Mouse (Mus musculus) bone marrow macrophage, adult 2 months (primary cell): ENCODE measurements around the gene Alk. TPM values are rescaled to one million over a fixed set of nuclear protein-coding genes. Genes with fewer than 3 reads are reported as not detected.
"Not testable (repeated sequence)": the region's sequence is repeated elsewhere in the genome, so short reads cannot be mapped to it uniquely, and the experiment has no call there.

Experiments
- H3K27ac ChIP-seq: 2 replicates; pipeline ENCODE4 v1.5.1; 2012; ENCODE audit warnings: low read depth, low read length; ENCODE audit not compliant: insufficient read depth
- H3K4me1 ChIP-seq: 2 replicates; pipeline ENCODE4 v1.6.1; 2012; ENCODE audit warnings: low read length; ENCODE audit not compliant: control insufficient read depth, insufficient read depth
- H3K4me3 ChIP-seq: 2 replicates; pipeline ENCODE4 v1.5.1; 2012; ENCODE audit warnings: mild to moderate bottlenecking, low read length, moderate library complexity; ENCODE audit not compliant: insufficient read depth
- CTCF ChIP-seq: IDR thresholded peaks from 2 replicates; pipeline ENCODE4 v1.5.1; 2012; ENCODE audit warnings: low read depth, mild to moderate bottlenecking, low read length, moderate library complexity
- POLR2A ChIP-seq: IDR thresholded peaks from 2 replicates; pipeline ENCODE4 v1.6.1; 2012; ENCODE audit warnings: mild to moderate bottlenecking, low read depth, low read length, borderline replicate concordance
- polyA plus RNA-seq: library from polyadenylated mRNA; stranded (reverse); fragments of >200 nt; gene quantifications from 2 replicates; pipeline ENCODE4 v1.2.4, GENCODE M21; 2012; ENCODE audit not compliant: missing spikeins, insufficient read depth, insufficient read length

Alk gene
- polyA plus RNA-seq, 1 experiment: not detected

GRCm38 (mm10) chr17:72508678-72509394 is 95.6 kb downstream of the Alk start:
- no peak overlapping the region for H3K4me3 ChIP-seq
- no peak overlapping the region for H3K27ac ChIP-seq
- no peaks in the 10 kb centered on the region for H3K4me1 ChIP-seq
- TF ChIP-seq POLR2A: no peak

GRCm38 (mm10) chr17:72505213-72505612 is 99.2 kb downstream of the Alk start:
- TF ChIP-seq POLR2A (no peak), CTCF (no peak)
- no peaks in the 10 kb centered on the region for H3K4me1 ChIP-seq
- no peak overlapping the region for H3K4me3 ChIP-seq
- no peak overlapping the region for H3K27ac ChIP-seq

GRCm38 (mm10) chr17:72504581-72504980 is 99.8 kb downstream of the Alk start:
- no peaks in the 10 kb centered on the region for H3K4me1 ChIP-seq
- TF ChIP-seq POLR2A: no peak
- TF ChIP-seq CTCF: no peak

GRCm38 (mm10) chr17:72495395-72495794 is 109.0 kb downstream of the Alk start:
- TF ChIP-seq CTCF (no peak), POLR2A (no peak)
- no peaks in the 10 kb centered on the region for H3K4me1 ChIP-seq
- H3K27ac ChIP-seq: no peak overlapping the region
- H3K4me3 ChIP-seq: no peak overlapping the region

More at GRCm38 (mm10) chr17:72504581-72504980, 99.8 kb downstream of the Alk start:
- Histone ChIP-seq H3K27ac (no peak overlapping the region), H3K4me3 (no peak overlapping the region)

GRCm38 (mm10) chr17:72485623-72486022 is 118.8 kb downstream of the Alk start:
- Histone ChIP-seq H3K4me1 (no peaks in the 10 kb centered on the region), H3K4me3 (no peak overlapping the region), H3K27ac (no peak overlapping the region)
- TF ChIP-seq POLR2A: no peak

- not testable (repeated sequence) for H3K4me3 ChIP-seq, H3K27ac ChIP-seq, H3K4me1 ChIP-seq
Observed at GRCm38 (mm10) chr17:72479260-72479659, 125.2 kb downstream of the Alk start.

- no peak overlapping the region for H3K4me3 ChIP-seq
- no peaks in the 10 kb centered on the region for H3K4me1 ChIP-seq
- no peak overlapping the region for H3K27ac ChIP-seq
- TF ChIP-seq POLR2A: no peak
- no peak for TF ChIP-seq CTCF
Observed at GRCm38 (mm10) chr17:72477889-72478405, 126.5 kb downstream of the Alk start.

GRCm38 (mm10) chr17:72476956-72477355 is 127.5 kb downstream of the Alk start:
- no peak overlapping the region for H3K27ac ChIP-seq
- no peak for TF ChIP-seq POLR2A
- no peak for TF ChIP-seq CTCF
- H3K4me1 ChIP-seq: no peaks in the 10 kb centered on the region
- H3K4me3 ChIP-seq: no peak overlapping the region

GRCm38 (mm10) chr17:72474166-72474565 is 130.3 kb downstream of the Alk start:
- H3K4me1 ChIP-seq: no peaks in the 10 kb centered on the region
- TF ChIP-seq POLR2A (no peak), CTCF (no peak)
- no peak overlapping the region for H3K4me3 ChIP-seq
- no peak overlapping the region for H3K27ac ChIP-seq

GRCm38 (mm10) chr17:72448477-72448876 is 155.9 kb downstream of the Alk start:
- TF ChIP-seq CTCF (no peak), POLR2A (no peak)
- Histone ChIP-seq H3K4me3 (no peak overlapping the region), H3K4me1 (no peaks in the 10 kb centered on the region), H3K27ac (no peak overlapping the region)
